In the genomic region with DNA sequence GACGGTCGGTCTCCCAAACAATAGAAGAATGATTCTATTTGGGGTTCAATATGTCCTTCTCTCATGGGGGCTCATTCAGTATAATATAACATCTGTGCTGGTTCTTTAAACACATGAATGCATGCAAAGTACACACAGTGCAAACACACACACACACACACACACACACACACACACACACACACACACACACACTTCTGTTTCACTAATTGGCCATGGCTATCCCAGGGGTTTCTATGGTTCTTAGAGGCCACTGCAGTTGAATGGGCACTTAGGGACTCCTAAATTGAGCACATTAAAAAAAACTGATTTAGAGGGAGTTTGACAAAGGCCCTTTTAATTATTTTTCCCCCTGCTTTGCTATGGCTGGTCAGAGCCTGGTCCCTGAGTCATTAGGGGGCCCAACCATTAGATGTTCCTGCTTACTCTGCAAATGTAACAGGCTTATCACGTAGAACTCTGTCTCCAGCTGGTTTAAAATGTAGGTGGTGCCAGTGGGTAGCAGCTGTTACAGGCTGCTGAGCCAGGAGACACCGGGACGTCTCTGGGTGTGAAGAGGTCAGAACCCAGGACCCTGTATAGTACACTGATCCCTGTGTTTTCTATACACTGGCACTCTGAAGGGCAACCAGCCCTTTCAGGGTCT, we compare ENCODE assay signal across 9 mouse cellular contexts.
A peak's percentile ranks its signal among the peaks of the same experiment; 100 is the strongest.
DNase-seq lines count a peak whose midpoint lies in the region; ATAC-seq lines count a peak whose summit lies in the region.
"Had no signal": no experiment of that assay in that cellular context is flagged by ENCODE, and none has a peak within 500 bp of the region (broad histone marks: within the 10 kb centered on the region; RNA-seq: fewer than 3 reads in every experiment).

No protein-coding gene starts in this region.

- peak; percentile 24; the same call in 1 of the 2 replicates for ATAC-seq in liver, embryonic 12.5 days
- peak; percentile 87 for ATAC-seq in forebrain, embryonic 12.5 days (ENCODE audit: low FRiP score)
- peak; percentile 91 for ATAC-seq in neural tube, embryonic 14.5 days (ENCODE audit: low read depth)
- no peak for ATAC-seq in monocyte, adult 5-6 weeks (replicated peaks; ENCODE audit: insufficient number of reproducible peaks, low FRiP score, low TSS enrichment, poor library complexity, severe bottlenecking)

- peaks cover 24% of the 10 kb centered on the region; the same call in 1 of the 2 replicates for H3K4me1 ChIP-seq in liver, embryonic 12.5 days
- peaks cover 37% of the 10 kb centered on the region for H3K4me1 ChIP-seq in forebrain, embryonic 12.5 days
- peaks cover 28% of the 10 kb centered on the region for H3K4me1 ChIP-seq in limb, embryonic 10.5 days
- peaks cover 4% of the 10 kb centered on the region; the same call in 1 of the 2 replicates for H3K4me1 ChIP-seq in neural tube, embryonic 14.5 days (ENCODE audit: control insufficient read depth, insufficient read depth, low read length)

- no peaks in the 10 kb centered on the region for H3K27me3 ChIP-seq in liver, embryonic 12.5 days (replicated peaks)
- H3K27me3 ChIP-seq in forebrain, embryonic 12.5 days = no peaks in the 10 kb centered on the region
- no peaks in the 10 kb centered on the region for H3K27me3 ChIP-seq in limb, embryonic 10.5 days (ENCODE audit: low read depth, poor library complexity, severe bottlenecking)
- no peaks in the 10 kb centered on the region for H3K27me3 ChIP-seq in neural tube, embryonic 14.5 days (ENCODE audit: control insufficient read depth, insufficient read depth, low read length)

- 38% methylated on average over 5 of the region's 5 CpGs for WGBS in liver, embryonic 12.5 days (ENCODE audit: insufficient replicate concordance)
- WGBS in forebrain, embryonic 12.5 days = 4% methylated on average over 5 of the region's 5 CpGs
- WGBS in limb, embryonic 10.5 days = 59% methylated on average over 5 of the region's 5 CpGs
- WGBS in neural tube, embryonic 14.5 days = 7% methylated on average over 5 of the region's 5 CpGs

- no peaks in the 10 kb centered on the region for H3K9me3 ChIP-seq in liver, embryonic 12.5 days (replicated peaks)
- H3K9me3 ChIP-seq in forebrain, embryonic 12.5 days = no peaks in the 10 kb centered on the region
- H3K9me3 ChIP-seq in limb, embryonic 10.5 days (replicated peaks) = no peaks in the 10 kb centered on the region
- H3K9me3 ChIP-seq in neural tube, embryonic 14.5 days (ENCODE audit: control insufficient read depth, low read length) = no peaks in the 10 kb centered on the region

- DNase-seq in liver = no peak
- no peak for DNase-seq in limb, embryonic 10.5 days (ENCODE audit: low spot score)
- DNase-seq in cerebellum, postnatal 25 days = no peak
- no peak for DNase-seq in adipocyte (ENCODE audit: low spot score)
- DNase-seq: kidney, postnatal 10 days had no signal

- H3K36me3 ChIP-seq in liver, embryonic 12.5 days = no peaks in the 10 kb centered on the region
- no peaks in the 10 kb centered on the region for H3K36me3 ChIP-seq in forebrain, embryonic 12.5 days (replicated peaks)
- no peaks in the 10 kb centered on the region for H3K36me3 ChIP-seq in limb, embryonic 10.5 days
- H3K36me3 ChIP-seq in neural tube, embryonic 14.5 days (ENCODE audit: control insufficient read depth, insufficient read depth, low read length) = no peaks in the 10 kb centered on the region

- H3K27ac ChIP-seq in liver, embryonic 12.5 days = no peak overlapping the region
- peak overlapping the region; percentile 82 for H3K27ac ChIP-seq in forebrain, embryonic 12.5 days
- H3K27ac ChIP-seq in limb, embryonic 10.5 days = peak overlapping the region; percentile 61; the same call in 1 of the 2 replicates
- peak overlapping the region; percentile 71; the same call in 1 of the 2 replicates for H3K27ac ChIP-seq in neural tube, embryonic 14.5 days (ENCODE audit: low read depth, low read length)

- no peak overlapping the region for H3K4me3 ChIP-seq in liver, embryonic 12.5 days
- no peak overlapping the region for H3K4me3 ChIP-seq in forebrain, embryonic 12.5 days (replicated peaks)
- H3K4me3 ChIP-seq in limb, embryonic 10.5 days = no peak overlapping the region
- H3K4me3 ChIP-seq in neural tube, embryonic 14.5 days (ENCODE audit: low read depth, low read length) = no peak overlapping the region

- H3K9ac ChIP-seq in liver, embryonic 12.5 days = no peak overlapping the region
- H3K9ac ChIP-seq in forebrain, embryonic 12.5 days = no peak overlapping the region
- H3K9ac ChIP-seq in neural tube, embryonic 14.5 days (replicated peaks; ENCODE audit: low read depth, low read length) = no peak overlapping the region

- H3K4me2 ChIP-seq in liver, embryonic 12.5 days = no peak overlapping the region
- H3K4me2 ChIP-seq in forebrain, embryonic 12.5 days = peak overlapping the region; percentile 22; the same call in 1 of the 2 replicates
- H3K4me2 ChIP-seq in neural tube, embryonic 14.5 days (ENCODE audit: low read depth, low read length) = peak overlapping the region; percentile 6; the same call in 1 of the 2 replicates
